Mouse (Mus musculus): ENCODE results near the gene Camkv. TPM values are rescaled to one million over a fixed set of nuclear protein-coding genes. Genes with fewer than 3 reads are reported as not detected.
A peak's percentile ranks its signal among the peaks of the same experiment; 100 is the strongest.

Camkv gene
- 0.46 and 0.70 TPM in 2 replicates for polyA plus RNA-seq (2014; fragmentation: Nextera tagmentation; extraction: Ambion mirVana)

DNA sequence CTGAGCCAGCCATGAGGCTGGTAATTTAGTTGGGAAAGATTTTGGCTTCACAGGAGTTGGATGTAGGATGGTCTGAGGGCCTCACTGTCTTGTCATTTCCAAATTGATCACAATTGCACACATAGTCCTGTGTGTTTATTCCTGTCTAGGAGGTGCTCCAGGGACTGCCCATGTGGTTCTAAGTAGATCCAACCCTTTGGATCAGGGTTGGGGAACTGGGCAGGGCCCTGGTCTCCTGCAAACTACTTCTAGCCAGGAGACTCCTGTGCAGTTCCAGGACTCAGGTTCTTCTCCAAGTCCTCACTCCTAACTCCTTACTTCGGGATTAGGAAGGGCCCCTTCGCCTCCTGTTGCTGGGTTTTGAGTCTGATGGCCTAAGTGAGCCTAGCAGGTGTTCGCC, at the start of gene Camkv:
Gene Camkv, plus strand, starts transcription at position 301 of the 400 bp plus-strand sequence.
- H3K27me3 ChIP-seq (ENCODE audit: control insufficient read depth, insufficient read depth, low read length): peaks cover 53% of the 10 kb centered on the region
- H3K27ac ChIP-seq (ENCODE audit: low read depth, low read length): no peak within 1 kb of the TSS

DNA sequence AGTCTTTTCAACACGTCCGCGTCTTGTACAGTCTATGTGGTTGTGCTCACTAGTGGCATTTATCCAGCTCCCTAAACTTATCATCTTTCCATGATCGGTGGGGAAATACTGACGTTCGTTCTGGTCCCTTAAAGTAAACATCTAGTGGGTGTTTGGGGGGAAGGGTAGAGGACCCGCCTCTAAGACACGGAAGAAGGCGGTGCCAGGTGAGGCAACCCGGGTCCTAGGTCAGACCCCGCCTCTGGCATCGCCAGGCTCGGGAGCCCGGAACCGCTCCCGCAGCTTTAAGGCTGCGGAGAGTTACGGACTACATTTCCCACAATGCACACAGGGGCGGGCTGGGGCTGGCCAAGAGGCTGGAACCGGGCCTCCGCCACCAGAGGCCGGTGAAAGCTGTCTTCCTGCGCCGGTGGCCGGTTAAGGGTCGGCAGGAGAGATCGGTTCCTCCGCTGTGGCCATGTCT, 47.6 kb upstream of the Camkv start, which contains the start of gene Mon1a:
Gene Mon1a, plus strand, starts transcription at position 348 of the 463 bp plus-strand sequence.
- H3K9ac ChIP-seq (ENCODE audit: low read depth, low read length): peak within 1 kb of the TSS; percentile 84
- no peaks in the 10 kb centered on the region for H3K36me3 ChIP-seq (ENCODE audit: control insufficient read depth, insufficient read depth, low read length)
- peak; percentile 93 for ATAC-seq (replicated peaks; ENCODE audit: insufficient number of reproducible peaks, low FRiP score, low TSS enrichment)
- H3K27ac ChIP-seq (ENCODE audit: low read depth, low read length): 0 out of 2 replicates have a peak within 1 kb of the TSS, but pooled peaks have one; percentile 32
- peaks cover 8% of the 10 kb centered on the region; the same call in 1 of the 2 replicates for H3K4me1 ChIP-seq (ENCODE audit: control insufficient read depth, insufficient read depth, low read length)
- H3K9me3 ChIP-seq (replicated peaks; ENCODE audit: control insufficient read depth, low read length): no peaks in the 10 kb centered on the region
- WGBS (ENCODE audit: insufficient replicate concordance): under 1% methylated on average over 28 of the region's 28 CpGs
- H3K27me3 ChIP-seq (ENCODE audit: control insufficient read depth, insufficient read depth, low read length): peaks cover 4% of the 10 kb centered on the region
- peak within 1 kb of the TSS; percentile 91 for H3K4me2 ChIP-seq
- peak within 1 kb of the TSS; percentile 79 for H3K4me3 ChIP-seq (ENCODE audit: low read depth, low read length)

More for the DNA sequence above, at the start of gene Camkv:
- Histone ChIP-seq H3K36me3 (ENCODE audit: control insufficient read depth, insufficient read depth, low read length) (no peaks in the 10 kb centered on the region), H3K4me3 (ENCODE audit: low read depth, low read length) (peak within 1 kb of the TSS; percentile 53), H3K4me2 (peak within 1 kb of the TSS; percentile 91), H3K9me3 (replicated peaks; ENCODE audit: control insufficient read depth, low read length) (no peaks in the 10 kb centered on the region), H3K9ac (ENCODE audit: low read depth, low read length) (peak within 1 kb of the TSS; percentile 56), H3K4me1 (ENCODE audit: control insufficient read depth, insufficient read depth, low read length) (peaks cover 12% of the 10 kb centered on the region)
- no peak for ATAC-seq (replicated peaks; ENCODE audit: insufficient number of reproducible peaks, low FRiP score, low TSS enrichment)
- 12% methylated on average over 3 of the region's 3 CpGs for WGBS (ENCODE audit: insufficient replicate concordance)

DNA sequence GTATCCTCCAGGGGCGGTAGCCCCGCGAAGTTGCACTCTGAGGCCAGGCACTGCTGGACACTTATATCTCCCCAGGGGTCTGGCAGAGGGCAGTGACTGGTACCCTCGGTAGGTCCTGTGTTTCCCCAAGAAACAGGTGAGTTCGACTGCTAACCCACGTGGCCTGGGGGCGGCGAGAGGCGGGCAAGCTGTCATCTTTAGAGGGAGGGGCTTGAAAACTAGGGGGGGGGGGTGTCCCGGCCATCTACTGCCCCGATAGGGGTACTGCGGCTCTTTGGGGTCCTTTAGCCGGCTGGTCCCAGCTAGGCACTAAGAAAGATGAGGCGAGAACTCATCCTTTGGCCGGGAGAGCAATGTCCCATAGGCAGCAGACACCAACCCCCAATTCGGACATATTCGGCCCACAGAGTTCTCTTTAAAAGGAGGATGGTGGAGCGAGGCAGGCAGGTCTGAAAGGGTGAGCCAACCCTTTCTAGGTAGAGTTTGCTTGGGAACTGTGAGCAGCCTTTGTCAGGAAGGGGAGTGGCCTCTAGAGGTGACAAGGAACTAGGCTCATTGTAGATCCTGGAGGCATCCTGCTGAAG, 47.1 kb upstream of the Camkv start:
- H3K27me3 ChIP-seq (ENCODE audit: control insufficient read depth, insufficient read depth, low read length): peaks cover 4% of the 10 kb centered on the region
- peak; percentile 40 for ATAC-seq (replicated peaks; ENCODE audit: insufficient number of reproducible peaks, low FRiP score, low TSS enrichment)
- 0 out of 2 replicates have a peak overlapping the region, but pooled peaks have one; percentile 32 for H3K27ac ChIP-seq (ENCODE audit: low read depth, low read length)
- peak overlapping the region; percentile 84 for H3K9ac ChIP-seq (ENCODE audit: low read depth, low read length)
- peaks cover 8% of the 10 kb centered on the region; the same call in 1 of the 2 replicates for H3K4me1 ChIP-seq (ENCODE audit: control insufficient read depth, insufficient read depth, low read length)
- no peaks in the 10 kb centered on the region for H3K9me3 ChIP-seq (replicated peaks; ENCODE audit: control insufficient read depth, low read length)
- WGBS (ENCODE audit: insufficient replicate concordance): under 1% methylated on average over 18 of the region's 18 CpGs
- no peaks in the 10 kb centered on the region for H3K36me3 ChIP-seq (ENCODE audit: control insufficient read depth, insufficient read depth, low read length)
- H3K4me3 ChIP-seq (ENCODE audit: low read depth, low read length): peak overlapping the region; percentile 79
- peak overlapping the region; percentile 91 for H3K4me2 ChIP-seq

DNA sequence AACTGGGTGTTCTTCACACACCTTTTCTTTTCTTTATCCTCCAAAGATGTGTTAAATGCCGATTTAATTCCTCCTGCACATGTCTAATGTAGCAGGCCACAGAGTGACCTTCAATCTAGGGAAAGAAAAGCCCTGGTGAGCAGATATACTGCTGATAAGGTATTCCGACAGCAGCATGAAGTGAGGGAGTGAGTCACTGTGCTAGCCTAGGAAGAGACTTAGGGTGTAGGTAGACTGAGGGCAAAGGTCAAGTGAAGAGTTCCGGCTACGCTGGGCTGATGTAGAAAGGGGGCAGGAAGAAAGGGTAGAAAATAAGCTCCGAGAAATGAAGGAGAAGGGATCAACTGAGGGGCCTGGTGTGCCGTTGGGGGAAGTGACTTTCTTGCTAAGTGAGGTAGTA, 45.2 kb upstream of the Camkv start:
- H3K9ac ChIP-seq (ENCODE audit: low read depth, low read length): no peak overlapping the region
- peaks cover 8% of the 10 kb centered on the region; the same call in 1 of the 2 replicates for H3K4me1 ChIP-seq (ENCODE audit: control insufficient read depth, insufficient read depth, low read length)
- 69% methylated on average over 6 of the region's 6 CpGs for WGBS (ENCODE audit: insufficient replicate concordance)
- H3K36me3 ChIP-seq (ENCODE audit: control insufficient read depth, insufficient read depth, low read length): no peaks in the 10 kb centered on the region; the same call in 1 of the 2 replicates
- H3K4me3 ChIP-seq (ENCODE audit: low read depth, low read length): no peak overlapping the region
- peaks cover 4% of the 10 kb centered on the region for H3K27me3 ChIP-seq (ENCODE audit: control insufficient read depth, insufficient read depth, low read length)
- no peaks in the 10 kb centered on the region for H3K9me3 ChIP-seq (replicated peaks; ENCODE audit: control insufficient read depth, low read length)
- no peak overlapping the region for H3K27ac ChIP-seq (ENCODE audit: low read depth, low read length)
- no peak for ATAC-seq (replicated peaks; ENCODE audit: insufficient number of reproducible peaks, low FRiP score, low TSS enrichment)
- H3K4me2 ChIP-seq: no peak overlapping the region

DNA sequence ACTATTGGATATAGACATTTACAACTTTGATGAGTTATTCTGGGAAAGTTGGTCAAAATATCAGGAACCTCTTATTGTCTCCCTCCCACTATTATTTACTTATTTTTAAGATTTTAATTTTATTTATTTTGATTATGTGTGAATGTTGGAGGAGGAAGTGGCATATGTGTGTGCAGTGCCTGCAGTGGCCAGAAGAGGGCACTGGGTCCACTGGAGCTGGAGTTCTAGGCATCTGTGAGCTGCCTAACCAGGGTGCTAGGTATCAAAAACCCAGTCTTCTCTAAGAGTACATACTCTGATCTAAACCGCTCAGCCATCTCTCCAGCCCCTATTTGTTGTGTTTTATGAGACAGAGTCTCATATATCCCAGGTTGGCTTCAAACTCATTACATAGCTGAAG, 44.5 kb upstream of the Camkv start:
- WGBS (ENCODE audit: insufficient replicate concordance): 87% methylated on average over 1 of the region's 1 CpGs
- no peak for ATAC-seq (replicated peaks; ENCODE audit: insufficient number of reproducible peaks, low FRiP score, low TSS enrichment)
- no peak overlapping the region for H3K4me2 ChIP-seq

DNA sequence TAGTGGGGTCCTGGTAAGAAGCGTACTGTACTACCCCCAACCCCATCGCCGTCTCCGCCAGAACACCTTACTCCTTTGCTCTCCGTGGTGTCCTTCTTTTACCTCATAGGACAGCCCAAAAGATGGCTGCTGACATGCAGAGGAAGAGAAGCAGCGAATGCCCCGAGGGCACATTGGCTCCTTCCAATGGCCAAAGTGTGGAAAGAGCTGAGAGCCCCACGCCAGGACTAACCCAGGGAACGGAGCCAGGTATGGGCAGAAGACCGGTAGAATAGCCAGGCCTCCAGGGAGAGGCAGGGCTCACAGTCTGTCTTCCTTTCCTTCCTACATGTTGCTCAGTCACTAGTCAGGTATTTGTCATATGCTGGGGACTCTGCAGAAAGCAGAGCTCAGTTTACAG, 36.9 kb upstream of the Camkv start:
- Histone ChIP-seq H3K4me3 (ENCODE audit: low read depth, low read length) (no peak overlapping the region), H3K27ac (ENCODE audit: low read depth, low read length) (no peak overlapping the region), H3K4me2 (no peak overlapping the region), H3K27me3 (ENCODE audit: control insufficient read depth, insufficient read depth, low read length) (peaks cover 22% of the 10 kb centered on the region), H3K4me1 (ENCODE audit: control insufficient read depth, insufficient read depth, low read length) (0 out of 2 replicates have a peak, but pooled peaks cover 4% of the 10 kb centered on the region), H3K9ac (ENCODE audit: low read depth, low read length) (no peak overlapping the region), H3K36me3 (ENCODE audit: control insufficient read depth, insufficient read depth, low read length) (no peaks in the 10 kb centered on the region; the same call in 1 of the 2 replicates), H3K9me3 (replicated peaks; ENCODE audit: control insufficient read depth, low read length) (no peaks in the 10 kb centered on the region)
- WGBS (ENCODE audit: insufficient replicate concordance): 80% methylated on average over 10 of the region's 10 CpGs
- ATAC-seq (replicated peaks; ENCODE audit: insufficient number of reproducible peaks, low FRiP score, low TSS enrichment): no peak

More for the DNA sequence above, 44.5 kb upstream of the Camkv start:
- peaks cover 8% of the 10 kb centered on the region; the same call in 1 of the 2 replicates for H3K4me1 ChIP-seq (ENCODE audit: control insufficient read depth, insufficient read depth, low read length)
- H3K36me3 ChIP-seq (ENCODE audit: control insufficient read depth, insufficient read depth, low read length): no peaks in the 10 kb centered on the region; the same call in 1 of the 2 replicates
- H3K27me3 ChIP-seq (ENCODE audit: control insufficient read depth, insufficient read depth, low read length): peaks cover 4% of the 10 kb centered on the region
- no peak overlapping the region for H3K27ac ChIP-seq (ENCODE audit: low read depth, low read length)
- no peak overlapping the region for H3K4me3 ChIP-seq (ENCODE audit: low read depth, low read length)
- no peak overlapping the region for H3K9ac ChIP-seq (ENCODE audit: low read depth, low read length)
- no peaks in the 10 kb centered on the region for H3K9me3 ChIP-seq (replicated peaks; ENCODE audit: control insufficient read depth, low read length)

DNA sequence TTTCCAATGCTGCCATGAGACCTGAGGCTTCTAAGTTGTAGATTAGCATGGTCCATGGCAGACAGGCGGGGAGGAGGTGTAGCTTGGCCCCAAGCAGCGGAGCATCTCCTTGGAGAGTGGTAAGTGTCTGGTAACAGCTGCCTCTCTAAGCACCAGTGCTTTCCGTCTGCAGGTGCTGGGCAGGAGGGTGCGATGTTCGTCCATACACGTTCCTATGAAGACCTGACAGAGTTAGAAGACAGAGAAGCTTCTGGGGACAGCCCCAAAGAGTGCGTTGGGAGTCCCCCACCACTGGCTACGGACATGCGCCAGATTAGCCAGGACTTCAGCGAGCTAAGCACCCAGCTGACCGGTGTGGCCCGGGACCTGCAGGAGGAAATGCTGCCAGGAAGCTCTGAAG, 35.6 kb upstream of the Camkv start:
- no peaks in the 10 kb centered on the region for H3K9me3 ChIP-seq (replicated peaks; ENCODE audit: control insufficient read depth, low read length)
- peaks cover 5% of the 10 kb centered on the region; the same call in 1 of the 2 replicates for H3K4me1 ChIP-seq (ENCODE audit: control insufficient read depth, insufficient read depth, low read length)
- H3K9ac ChIP-seq (ENCODE audit: low read depth, low read length): no peak overlapping the region
- H3K36me3 ChIP-seq (ENCODE audit: control insufficient read depth, insufficient read depth, low read length): no peaks in the 10 kb centered on the region
- ATAC-seq (replicated peaks; ENCODE audit: insufficient number of reproducible peaks, low FRiP score, low TSS enrichment): no peak
- no peak overlapping the region for H3K27ac ChIP-seq (ENCODE audit: low read depth, low read length)
- H3K4me2 ChIP-seq: no peak overlapping the region
- peaks cover 22% of the 10 kb centered on the region for H3K27me3 ChIP-seq (ENCODE audit: control insufficient read depth, insufficient read depth, low read length)
- WGBS (ENCODE audit: insufficient replicate concordance): 70% methylated on average over 12 of the region's 12 CpGs
- H3K4me3 ChIP-seq (ENCODE audit: low read depth, low read length): no peak overlapping the region

DNA sequence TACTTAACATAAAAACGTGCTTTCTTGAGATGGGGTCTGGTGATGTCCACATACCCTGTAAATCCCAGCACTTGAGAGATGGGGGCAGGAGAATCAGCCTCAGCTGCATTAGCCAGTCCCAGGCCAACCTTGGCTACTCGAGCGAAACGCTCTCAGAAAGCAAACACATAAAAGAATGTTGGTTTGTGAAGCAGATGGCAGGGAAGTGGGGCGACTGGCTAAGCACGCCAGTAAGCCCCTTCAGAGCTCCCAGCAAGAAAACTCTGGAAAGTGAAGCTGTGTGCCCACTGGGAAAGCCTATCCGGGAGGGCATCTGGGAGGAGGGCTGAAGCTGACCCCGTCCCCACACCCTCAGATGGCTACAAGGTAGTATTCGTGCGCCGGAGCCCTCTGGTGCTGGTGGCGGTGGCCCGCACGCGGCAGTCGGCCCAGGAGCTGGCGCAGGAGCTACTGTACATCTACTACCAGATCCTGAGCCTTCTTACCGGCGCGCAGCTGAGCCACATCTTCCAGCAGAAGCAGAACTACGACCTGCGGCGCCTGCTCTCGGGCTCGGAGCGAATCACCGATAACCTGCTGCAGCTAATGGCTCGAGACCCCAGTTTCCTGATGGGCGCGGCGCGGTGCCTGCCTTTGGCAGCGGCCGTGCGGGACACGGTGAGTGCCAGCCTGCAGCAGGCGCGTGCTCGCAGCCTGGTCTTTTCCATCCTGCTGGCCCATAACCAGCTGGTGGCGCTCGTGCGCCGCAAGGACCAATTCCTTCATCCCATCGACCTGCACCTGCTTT, 34.4 kb upstream of the Camkv start:
- peaks cover 22% of the 10 kb centered on the region for H3K27me3 ChIP-seq (ENCODE audit: control insufficient read depth, insufficient read depth, low read length)
- H3K4me3 ChIP-seq (ENCODE audit: low read depth, low read length): peak overlapping the region; percentile 43

More for the DNA sequence above, 34.4 kb upstream of the Camkv start:
- Histone ChIP-seq H3K9me3 (replicated peaks; ENCODE audit: control insufficient read depth, low read length) (no peaks in the 10 kb centered on the region), H3K9ac (ENCODE audit: low read depth, low read length) (0 out of 2 replicates have a peak overlapping the region, but pooled peaks have one; percentile 36), H3K4me2 (peak overlapping the region; percentile 78), H3K27ac (ENCODE audit: low read depth, low read length) (no peak overlapping the region), H3K4me1 (ENCODE audit: control insufficient read depth, insufficient read depth, low read length) (peaks cover 9% of the 10 kb centered on the region), H3K36me3 (ENCODE audit: control insufficient read depth, insufficient read depth, low read length) (no peaks in the 10 kb centered on the region)
- WGBS (ENCODE audit: insufficient replicate concordance): 9% methylated on average over 44 of the region's 44 CpGs
- ATAC-seq (replicated peaks; ENCODE audit: insufficient number of reproducible peaks, low FRiP score, low TSS enrichment): no peak
